Comparison of ENCODE assay signal across 13 mouse cellular contexts in the genomic region with DNA sequence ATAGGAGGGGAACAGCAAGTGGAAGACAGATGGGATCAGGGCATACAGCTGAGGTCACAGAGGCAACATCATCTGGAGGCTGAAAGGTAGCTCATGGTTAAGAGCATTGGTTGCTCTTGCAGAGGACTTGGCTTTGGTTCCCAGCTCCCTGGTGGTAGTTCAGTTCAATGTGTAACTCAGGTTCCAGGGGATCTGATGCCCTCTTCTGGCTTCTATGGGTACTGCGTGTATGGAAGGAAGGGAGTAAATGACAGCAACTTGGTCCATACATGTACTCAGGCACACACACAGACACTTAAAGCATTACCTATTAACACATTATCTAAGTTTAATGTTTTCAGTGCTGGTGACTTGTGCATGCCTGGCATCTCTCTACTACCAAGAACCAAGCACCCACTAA. TPM values are rescaled to one million over a fixed set of nuclear protein-coding genes. Genes with fewer than 3 reads are reported as not detected.
DNase-seq lines count a peak whose midpoint lies in the region; ATAC-seq and TF ChIP-seq lines count a peak whose summit lies in the region.
"Had no signal": no experiment of that assay in that cellular context is flagged by ENCODE, and none has a peak within 500 bp of the region (broad histone marks: within the 10 kb centered on the region; RNA-seq: fewer than 3 reads in every experiment).

No protein-coding gene starts in this region.

- no peak overlapping the region for H3K4me3 ChIP-seq in cerebellum, adult 2 months (replicated peaks; ENCODE audit: insufficient read depth, low read depth, low read length)
- H3K4me3 ChIP-seq in liver, embryonic 12.5 days: no peak overlapping the region
- H3K4me3 ChIP-seq in G1E (ENCODE audit: low read depth, low read length): no peak overlapping the region
- no peak overlapping the region for H3K4me3 ChIP-seq in liver, postnatal 0 days (ENCODE audit: low read depth, low read length)
- H3K4me3 ChIP-seq: erythroblast, embryonic 14.5 days; heart, embryonic 15.5 days had no signal

- 0 out of 2 replicates have a peak, but pooled peaks cover 3% of the 10 kb centered on the region for H3K9me3 ChIP-seq in liver, embryonic 12.5 days (replicated peaks)
- H3K9me3 ChIP-seq in G1E (replicated peaks): peaks cover 4% of the 10 kb centered on the region; the same call in 1 of the 2 replicates
- no peaks in the 10 kb centered on the region for H3K9me3 ChIP-seq in liver, postnatal 0 days (ENCODE audit: low read length)
- H3K9me3 ChIP-seq: heart, embryonic 15.5 days had no signal

- 94% methylated on average over 1 of the region's 1 CpGs for WGBS in cerebellum, adult 2 months
- 94% methylated on average over 1 of the region's 1 CpGs for WGBS in liver, embryonic 12.5 days (ENCODE audit: insufficient replicate concordance)
- WGBS in liver, postnatal 0 days (ENCODE audit: insufficient replicate concordance): 76% methylated on average over 1 of the region's 1 CpGs

- TF ChIP-seq POLR2A in cerebellum, adult 2 months (IDR thresholded peaks at IDR 0.05; ENCODE audit: borderline replicate concordance, insufficient read depth, low read length): no peak

- H3K27ac ChIP-seq in cerebellum, adult 2 months (ENCODE audit: insufficient read depth, low read length): no peak overlapping the region
- no peak overlapping the region for H3K27ac ChIP-seq in liver, embryonic 12.5 days
- no peak overlapping the region for H3K27ac ChIP-seq in liver, postnatal 0 days (ENCODE audit: low read depth)
- H3K27ac ChIP-seq: heart, embryonic 15.5 days; macrophage had no signal

- peaks cover 5% of the 10 kb centered on the region; the same call in 1 of the 2 replicates for H3K4me1 ChIP-seq in cerebellum, adult 2 months (ENCODE audit: control insufficient read depth, insufficient read depth, low read length)
- 0 out of 2 replicates have a peak, but pooled peaks cover 6% of the 10 kb centered on the region for H3K4me1 ChIP-seq in liver, embryonic 12.5 days
- H3K4me1 ChIP-seq in G1E (ENCODE audit: insufficient read depth, low read depth, low read length): no peaks in the 10 kb centered on the region; the same call in 1 of the 2 replicates
- H3K4me1 ChIP-seq in liver, postnatal 0 days (ENCODE audit: insufficient read depth): no peaks in the 10 kb centered on the region
- H3K4me1 ChIP-seq: heart, embryonic 15.5 days had no signal

- ATAC-seq in liver, embryonic 12.5 days: no peak
- no peak for ATAC-seq in G1E (ENCODE audit: extremely low read depth, insufficient number of reproducible peaks, low FRiP score, poor library complexity, severe bottlenecking)
- ATAC-seq in liver, postnatal 0 days: no peak

- H3K4me2 ChIP-seq in liver, embryonic 12.5 days: no peak overlapping the region
- no peak overlapping the region for H3K4me2 ChIP-seq in liver, postnatal 0 days (ENCODE audit: low read depth, low read length)
- H3K4me2 ChIP-seq: heart, embryonic 15.5 days had no signal

- peak; percentile 18; the same call in 1 of the 2 replicates for TF ChIP-seq CTCF in cerebellum, adult 2 months (IDR thresholded peaks at IDR 0.05; ENCODE audit: borderline replicate concordance, insufficient read depth, low read depth, low read length)
- peak; percentile 50 for TF ChIP-seq CTCF in G1E (IDR thresholded peaks at IDR 0.05; ENCODE audit: low read depth, low read length)
- TF ChIP-seq CTCF in liver, postnatal 0 days (IDR thresholded peaks at IDR 0.05; ENCODE audit: low read depth): peak; percentile 63

- H3K9ac ChIP-seq in liver, embryonic 12.5 days: no peak overlapping the region
- no peak overlapping the region for H3K9ac ChIP-seq in liver, postnatal 0 days (replicated peaks)
- H3K9ac ChIP-seq: heart, embryonic 15.5 days had no signal

- DNase-seq in cerebellum, adult 2 months: no peak
- no peak for DNase-seq in cerebellum, adult 9-10 months
- peak; percentile 40 for DNase-seq in liver
- DNase-seq in G1E (ENCODE audit: low spot score): no peak
- no peak for DNase-seq in liver, postnatal 0 days
- no peak for DNase-seq in right cerebral cortex, adult 18-20 months
- DNase-seq in heart, adult 11 months: no peak
- DNase-seq: adrenal gland, adult 8-10 months; kidney, postnatal 14 days had no signal

- H3K27me3 ChIP-seq in cerebellum, adult 2 months (ENCODE audit: control insufficient read depth, insufficient read depth, low read length): no peaks in the 10 kb centered on the region
- H3K27me3 ChIP-seq in liver, embryonic 12.5 days (replicated peaks): no peaks in the 10 kb centered on the region; the same call in 1 of the 2 replicates
- H3K27me3 ChIP-seq in G1E (ENCODE audit: insufficient read depth, low read length): peaks cover 12% of the 10 kb centered on the region
- no peaks in the 10 kb centered on the region for H3K27me3 ChIP-seq in liver, postnatal 0 days (ENCODE audit: insufficient read depth, low read length)
- H3K27me3 ChIP-seq: heart, embryonic 15.5 days had no signal

- TF ChIP-seq EP300 in liver, postnatal 0 days (IDR thresholded peaks at IDR 0.05; ENCODE audit: low read depth): no peak

- H3K36me3 ChIP-seq in liver, embryonic 12.5 days: no peaks in the 10 kb centered on the region
- H3K36me3 ChIP-seq in G1E (replicated peaks): no peaks in the 10 kb centered on the region
- H3K36me3 ChIP-seq in liver, postnatal 0 days (replicated peaks; ENCODE audit: insufficient read depth, low read length): no peaks in the 10 kb centered on the region
- H3K36me3 ChIP-seq: heart, embryonic 15.5 days had no signal

RNA-seq across cellular contexts. Expression of gene Bod1, which starts 22.4 kb away (rescaled TPM):
- polyA plus RNA-seq in cerebellum, adult 2 months (2012; rRNA removed): 130 and 139 TPM in 2 replicates
- polyA plus RNA-seq in liver, embryonic 12.5 days (2016; fragmentation: Nextera tagmentation; extraction: Ambion mirVana): 22.3 and 24.2 TPM in 2 replicates
- total RNA-seq in G1E (2014; fragmentation: Nextera tagmentation) (6.5 and 9.4 TPM in 2 replicates), G1E (2017) (15.5 and 15.6 TPM in 2 replicates)
- 7.8 and 11.0 TPM in 2 replicates for polyA plus RNA-seq in G1E (2012)
- polyA plus RNA-seq in liver, postnatal 0 days (2015; fragmentation: Nextera tagmentation; extraction: Ambion mirVana): 13.8 and 16.6 TPM in 2 replicates
